Mouse (Mus musculus) T-helper 1 cell (primary cell): ENCODE measurements around the gene Tnnt2.

Experiments used
- in situ Hi-C: fragments of 300-600 bp; cut with MboI, MseI; formaldehyde crosslinking; loops from one replicate; pipeline ENCODE4 v1.15.1; 2025; ENCODE audit warnings: high pct_unique_total_duplicates

Gene Tnnt2

GRCm38 (mm10) chr1:135893377-135893776 lies 57.2 kb downstream of the Tnnt2 start:
- in situ Hi-C loops: no loop called here

DNA sequence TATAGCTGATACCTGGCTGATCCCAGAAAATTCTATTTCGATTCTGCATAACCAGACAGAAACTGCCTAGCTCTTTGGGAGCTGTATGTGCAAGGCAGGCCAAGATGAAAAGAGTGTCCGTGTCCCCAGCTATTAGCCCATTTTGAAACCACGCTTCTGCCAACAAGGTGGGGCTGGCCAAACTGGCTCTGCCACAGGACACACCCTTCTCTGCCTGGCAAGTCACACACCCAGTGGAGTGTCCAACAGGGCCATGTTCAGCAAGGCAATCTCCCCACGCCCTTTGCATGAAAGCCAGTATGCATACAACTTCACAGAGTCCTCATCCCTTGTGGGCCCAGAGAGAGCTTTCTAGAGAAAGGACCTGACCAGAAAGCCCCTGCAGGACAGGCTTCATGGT lies 59.2 kb downstream of the Tnnt2 start:
- in situ Hi-C loops: no loop called here

DNA sequence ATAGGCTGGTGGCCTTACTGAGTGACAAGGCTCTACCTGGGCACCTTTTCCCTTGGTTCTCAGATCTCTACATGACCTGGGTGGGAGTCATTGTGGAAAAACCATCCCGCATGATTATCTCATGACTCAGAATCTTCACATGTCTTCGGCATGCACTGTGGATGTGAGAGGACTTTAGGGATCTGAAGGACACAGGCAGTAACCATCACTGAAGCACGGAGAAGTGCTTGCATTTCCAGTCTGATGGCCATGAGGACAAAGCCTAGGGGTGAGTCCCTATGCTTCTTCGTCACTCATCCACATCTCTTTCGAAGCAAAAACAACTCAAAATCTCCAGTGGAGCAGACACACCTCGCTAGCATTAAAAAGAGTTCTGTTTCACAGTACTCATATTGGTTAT lies 63.1 kb downstream of the Tnnt2 start:
- in situ Hi-C loops: no loop called here

DNA sequence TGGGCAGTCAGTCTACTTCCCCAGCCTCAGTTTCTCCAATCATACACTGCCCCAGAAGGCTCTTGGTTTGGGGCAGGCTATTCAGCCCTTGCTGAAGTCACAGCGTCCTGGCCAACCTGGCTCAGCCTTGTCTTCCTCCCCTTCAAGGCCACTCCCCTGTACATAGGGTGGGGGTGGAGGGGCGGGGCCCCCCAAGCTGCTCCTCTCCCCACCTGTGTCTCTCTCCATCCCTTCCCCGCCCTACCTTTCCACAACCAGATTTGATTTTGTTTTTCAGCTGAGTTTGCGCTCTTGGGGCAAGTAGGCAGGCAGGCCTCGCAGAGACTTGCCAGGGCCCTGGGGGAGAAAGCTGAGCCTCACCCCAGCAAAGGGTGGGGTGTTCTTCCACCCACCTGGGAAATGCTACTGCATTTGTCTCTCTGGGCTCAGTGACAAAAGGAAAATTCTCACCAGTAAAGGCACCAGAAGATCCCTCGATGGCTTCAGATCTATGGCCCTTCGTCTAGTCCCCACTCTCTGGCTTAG lies 63.9 kb downstream of the Tnnt2 start:
- in situ Hi-C loops: no loop called here
